Mouse (Mus musculus) naive thymus-derived CD4-positive, alpha-beta T cell, adult 2 months (primary cell): ENCODE data around the gene Ncf2.

ENCODE experiments used
- DNase-seq: peaks from one replicate; pipeline ENCODE4 v3.0.0-alpha.2; 2011; ENCODE audit warnings: low read depth

Ncf2 gene

GRCm38 (mm10) chr1:152831619-152832018, 31.6 kb downstream of the Ncf2 start:
- no peak for DNase-seq

GRCm38 (mm10) chr1:152832316-152832715, 32.3 kb downstream of the Ncf2 start:
- DNase-seq: no peak

- DNase-seq: no peak
These were observed 35.1 kb downstream of the Ncf2 start for GRCm38 (mm10) chr1:152835061-152835460.

GRCm38 (mm10) chr1:152838026-152838702, 38.2 kb downstream of the Ncf2 start:
- DNase-seq: no peak

GRCm38 (mm10) chr1:152838841-152839240, 38.8 kb downstream of the Ncf2 start:
- DNase-seq: no peak

- DNase-seq: no peak
These were observed 40.3 kb downstream of the Ncf2 start for GRCm38 (mm10) chr1:152840343-152840742.

- no peak for DNase-seq
These were observed 41.1 kb downstream of the Ncf2 start for GRCm38 (mm10) chr1:152841057-152841456.

GRCm38 (mm10) chr1:152844634-152845033, 44.6 kb downstream of the Ncf2 start:
- DNase-seq: no peak

- DNase-seq: no peak
These were observed 45.3 kb downstream of the Ncf2 start for GRCm38 (mm10) chr1:152845211-152845730.

GRCm38 (mm10) chr1:152846856-152847255, 46.9 kb downstream of the Ncf2 start:
- no peak for DNase-seq

- DNase-seq: no peak
These were observed 69.9 kb downstream of the Ncf2 start for GRCm38 (mm10) chr1:152869901-152870300.

- DNase-seq: no peak
These were observed 71.0 kb downstream of the Ncf2 start for GRCm38 (mm10) chr1:152871031-152871430.
